Mouse (Mus musculus) embryonic stem cell, embryonic (primary cell): ENCODE measurements at regions not wholly inside any gene's neighbourhood (a gene's known extent, or its start where the extent isn't known, plus 50 kb on each side); places are given as distances from the start of the nearest gene placed in this dataset.

Source experiments
- CTCF ChIA-PET, 4 experiments: fragments of 300-600 bp in 2 of 4; fragments of 350-600 bp in 2 of 4; sonication (Branson Sonifier 250); formaldehyde crosslinking; loops; one replicate each; lab custom pipeline; 2022; ENCODE audit warnings: inconsistent platforms in 2 of 4; lab: Charles Lee
- POLR2A ChIA-PET, 4 experiments: fragments of 300-600 bp in 2 of 4; fragments of 350-600 bp in 2 of 4; sonication (Branson Sonifier 250); formaldehyde crosslinking; loops; one replicate each; lab custom pipeline; 2022; ENCODE audit warnings: antibody characterized with exemption in 4 of 4, inconsistent platforms in 1 of 4; lab: Charles Lee

DNA sequence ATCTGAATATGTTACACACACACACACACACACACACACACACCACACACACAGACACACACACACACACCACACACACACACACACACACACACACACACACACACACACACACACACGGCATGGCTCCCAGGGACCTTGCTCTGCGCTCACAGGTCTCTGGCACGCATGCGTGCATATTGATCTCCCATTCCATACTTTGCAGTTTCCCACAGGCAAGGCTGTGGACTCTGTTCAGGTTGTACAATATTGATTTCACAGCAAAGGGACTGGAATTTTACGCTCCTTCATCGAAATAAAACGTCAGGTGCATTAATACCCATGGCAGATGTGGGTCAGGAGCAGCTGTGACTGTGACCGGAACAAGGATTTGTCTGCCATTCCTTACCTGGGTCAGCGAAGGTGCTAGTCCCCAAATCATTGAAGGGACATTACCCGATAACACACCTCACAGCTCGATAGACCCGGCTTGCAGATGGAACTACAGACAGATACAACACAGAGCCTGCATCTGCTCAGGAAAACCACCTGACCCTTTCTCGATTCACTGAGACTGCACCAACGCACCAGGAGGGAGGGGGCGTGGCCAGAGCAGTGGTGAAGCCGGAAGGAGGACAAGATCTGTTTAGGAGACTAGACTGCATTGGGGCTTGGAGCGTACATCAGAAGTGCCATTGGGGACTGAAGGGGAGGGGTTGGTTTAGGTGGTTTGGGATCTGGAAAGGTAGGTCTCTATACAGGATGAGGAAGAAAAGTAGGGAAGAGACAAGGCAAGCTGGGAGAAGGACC, 91.1 kb upstream of the Sulf2 start:
- CTCF ChIA-PET = no interaction called here
- POLR2A ChIA-PET = interaction anchor here in 1 of 4 experiments (1.2 kb wide), 1 partner anchor 88 kb away, joined by 4 read pairs; no protein-coding TSS in a partner anchor

DNA sequence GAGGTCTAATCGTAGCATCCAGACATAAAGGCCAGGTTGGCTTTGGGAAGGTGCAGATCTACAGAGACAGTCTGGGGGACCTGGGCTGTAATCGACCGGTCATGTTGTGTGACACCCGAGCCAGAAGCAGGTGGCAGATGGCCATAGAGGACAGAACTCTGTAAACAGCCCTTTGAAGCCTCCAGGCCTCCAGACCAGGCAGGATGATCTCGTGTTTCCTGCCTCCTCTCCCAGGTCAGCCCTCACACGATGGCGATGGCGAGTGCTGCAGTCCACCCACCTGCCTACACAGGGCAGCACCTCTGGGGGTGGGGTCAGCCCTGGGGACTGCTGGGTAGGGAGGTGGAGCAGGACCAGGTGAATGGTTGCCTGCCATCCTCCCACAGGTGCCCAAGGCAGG, 89.8 kb upstream of the Sulf2 start:
- ChIA-PET POLR2A (interaction anchor here in 1 of 4 experiments (0.7 kb wide), 1 partner anchor 22 kb away, joined by 3 read pairs; no protein-coding TSS in a partner anchor), CTCF (interaction anchor here in 1 of 4 experiments (0.5 kb wide), 1 partner anchor 102 kb away, joined by 3 read pairs; no protein-coding TSS in a partner anchor)

DNA sequence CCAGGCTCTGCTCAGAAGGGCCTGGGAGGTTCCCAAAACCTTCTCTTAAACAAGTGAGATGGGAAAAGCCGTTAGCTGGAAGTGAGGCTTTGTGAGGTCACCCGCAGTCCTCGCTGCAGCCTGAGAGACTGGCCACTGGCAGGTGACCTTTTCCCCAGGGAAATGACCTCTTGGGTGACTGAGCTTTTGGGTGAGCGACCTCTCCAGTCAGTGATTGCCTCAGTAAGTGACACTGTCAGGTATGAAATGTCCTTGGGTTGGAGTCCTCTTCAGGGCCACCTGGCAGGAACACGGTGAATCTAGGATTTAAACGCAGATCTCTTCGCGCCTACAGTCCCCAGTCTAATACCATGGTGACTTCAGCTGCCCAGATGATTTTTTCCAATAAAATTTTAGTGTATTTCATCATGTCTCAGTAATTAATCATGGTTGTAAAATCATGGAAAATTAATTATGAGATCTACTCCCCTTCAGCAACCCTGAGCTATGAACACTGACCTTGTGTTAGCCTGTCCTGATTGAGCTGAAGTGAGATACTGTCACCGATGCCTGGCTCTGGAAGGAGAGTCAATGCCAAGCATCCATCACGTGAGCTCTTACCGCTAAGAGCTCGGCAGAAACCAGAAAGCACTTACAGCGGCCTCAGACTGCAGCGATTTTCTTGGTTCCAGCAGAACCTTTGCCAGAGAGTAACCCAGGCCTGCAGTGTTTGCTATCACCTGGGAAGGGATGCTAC, 87.5 kb upstream of the Sulf2 start:
- CTCF ChIA-PET = interaction anchor here in 2 of 4 experiments (0.6 to 1.3 kb wide), 2 partner anchors 12 to 645 kb away, joined by 3 read pairs; no protein-coding TSS in a partner anchor

DNA sequence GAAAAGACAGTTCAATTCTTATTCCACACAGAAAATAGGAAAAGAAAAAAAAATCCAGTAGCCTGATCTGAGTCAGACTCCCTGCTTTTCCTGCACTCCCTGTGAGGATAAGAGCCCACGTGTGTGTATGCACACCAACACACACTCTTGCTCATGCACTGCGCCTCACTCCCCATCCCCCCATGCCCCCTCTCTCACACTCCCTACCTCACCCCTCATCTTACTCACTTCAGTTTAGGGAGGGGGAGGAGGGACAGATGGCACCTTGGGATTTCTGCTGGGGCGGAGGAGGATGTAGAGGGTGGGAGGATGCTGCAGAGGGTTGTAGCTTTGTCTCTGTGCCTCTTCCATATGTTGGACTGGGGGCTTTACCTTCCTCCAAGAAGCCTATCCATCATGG, 85.8 kb upstream of the Sulf2 start:
- CTCF ChIA-PET = no interaction called here

More for the DNA sequence above, 87.5 kb upstream of the Sulf2 start:
- POLR2A ChIA-PET = interaction anchor here in 3 of 4 experiments (0.5 to 1.5 kb wide), 15 partner anchors 9 to 422 kb away, joined by 3 to 7 read pairs (median 3); partner anchors contain the start of gene Sulf2 (in 1 of the 3)

DNA sequence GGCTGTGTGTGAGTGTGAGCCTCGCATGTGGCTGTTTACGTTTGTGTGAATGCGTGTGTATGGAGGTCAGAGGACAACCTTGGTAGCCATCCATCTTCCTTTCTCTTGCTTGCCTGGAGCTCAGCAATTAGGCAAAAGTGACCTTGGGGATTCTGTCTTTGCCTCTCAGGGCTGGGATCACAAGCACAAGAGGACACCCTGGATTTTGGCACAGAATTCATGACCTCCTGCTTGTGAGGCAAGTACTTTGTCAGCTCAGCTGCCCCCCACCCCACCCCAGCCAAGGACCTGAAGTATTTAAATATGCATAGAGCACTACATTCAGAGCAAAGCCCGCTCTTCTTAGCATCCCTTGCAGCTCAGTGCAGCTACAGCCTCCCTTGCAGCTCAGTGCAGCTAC, 84.6 kb upstream of the Sulf2 start:
- CTCF ChIA-PET = interaction anchor here in 1 of 4 experiments (0.6 kb wide), 1 partner anchor 10 kb away, joined by 4 read pairs; no protein-coding TSS in a partner anchor
- POLR2A ChIA-PET = interaction anchor here (0.6 to 1.7 kb wide), 13 partner anchors 9 to 159 kb away, joined by 3 to 6 read pairs (median 4); partner anchors contain the start of gene Sulf2 (in 1 of the 4)

More for the DNA sequence above, 85.8 kb upstream of the Sulf2 start:
- POLR2A ChIA-PET = interaction anchor here in 3 of 4 experiments (0.5 to 1.7 kb wide), 3 partner anchors 22 to 271 kb away, joined by 4 to 5 read pairs (median 5); no protein-coding TSS in a partner anchor

DNA sequence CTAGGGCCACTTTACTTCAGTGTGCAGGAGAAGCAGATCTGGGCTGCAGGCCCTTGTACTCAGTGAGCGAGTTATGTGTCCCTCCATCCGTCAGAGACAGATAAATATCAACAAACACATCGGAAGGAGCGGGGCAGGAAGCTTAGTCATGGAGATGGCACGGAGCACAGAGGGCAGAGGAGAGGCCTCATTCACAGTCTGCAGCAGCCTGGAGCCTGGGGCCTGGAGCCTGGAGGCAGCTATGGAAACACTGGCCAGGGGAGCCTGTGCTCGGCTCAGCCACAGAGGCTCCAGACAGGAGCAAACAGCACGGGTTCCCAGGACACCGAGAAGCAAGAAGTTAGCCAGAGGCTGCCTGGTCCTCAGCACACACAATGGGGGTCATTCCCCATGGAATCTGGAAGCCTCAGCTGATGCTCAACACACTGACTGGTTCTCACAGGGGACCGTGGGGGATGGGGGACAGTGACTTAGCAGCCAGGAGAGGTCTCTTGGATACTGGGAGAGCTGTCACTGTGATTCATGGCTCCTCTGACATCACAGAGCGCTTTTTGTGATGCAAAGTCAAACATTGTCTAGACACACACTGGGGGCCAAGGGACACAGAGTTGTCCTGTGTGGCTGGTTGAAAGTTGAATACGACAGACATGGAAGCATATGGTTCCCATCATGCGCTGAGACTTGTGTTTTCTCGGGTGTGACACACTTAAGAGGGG, 82.2 kb upstream of the Sulf2 start:
- POLR2A ChIA-PET = interaction anchor here in 2 of 4 experiments (0.6 to 1.4 kb wide), 7 partner anchors 9 to 376 kb away, joined by 3 to 8 read pairs (median 3); no protein-coding TSS in a partner anchor
- CTCF ChIA-PET = interaction anchor here in 2 of 4 experiments (0.6 kb wide), 2 partner anchors 9 to 102 kb away, joined by 3 to 4 read pairs; no protein-coding TSS in a partner anchor

DNA sequence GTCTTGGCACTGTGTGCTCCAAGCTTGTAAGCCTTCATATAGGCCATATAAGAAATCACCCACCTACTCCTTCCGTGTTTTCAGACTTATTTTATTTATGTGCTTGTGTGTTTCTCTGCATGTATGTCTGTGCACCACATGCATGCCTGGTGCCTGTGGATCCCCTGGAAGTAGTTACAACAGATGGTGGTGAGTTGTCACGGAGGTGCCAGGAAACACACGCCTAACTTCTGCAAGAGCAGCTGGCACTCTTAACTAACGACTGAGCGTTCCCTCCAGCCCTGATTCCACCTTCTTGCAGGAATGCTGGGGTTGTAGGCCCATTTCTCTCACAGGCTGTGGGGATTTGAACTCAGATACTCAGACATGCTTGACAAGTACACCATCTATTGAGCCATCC, 80.6 kb upstream of the Sulf2 start:
- POLR2A ChIA-PET = interaction anchor here in 2 of 4 experiments (0.7 to 1.4 kb wide), 3 partner anchors 9 to 131 kb away, joined by 3 to 4 read pairs (median 3); no protein-coding TSS in a partner anchor
- CTCF ChIA-PET = interaction anchor here in 1 of 4 experiments (0.6 kb wide), 1 partner anchor 58 kb away, joined by 3 read pairs; no protein-coding TSS in a partner anchor

DNA sequence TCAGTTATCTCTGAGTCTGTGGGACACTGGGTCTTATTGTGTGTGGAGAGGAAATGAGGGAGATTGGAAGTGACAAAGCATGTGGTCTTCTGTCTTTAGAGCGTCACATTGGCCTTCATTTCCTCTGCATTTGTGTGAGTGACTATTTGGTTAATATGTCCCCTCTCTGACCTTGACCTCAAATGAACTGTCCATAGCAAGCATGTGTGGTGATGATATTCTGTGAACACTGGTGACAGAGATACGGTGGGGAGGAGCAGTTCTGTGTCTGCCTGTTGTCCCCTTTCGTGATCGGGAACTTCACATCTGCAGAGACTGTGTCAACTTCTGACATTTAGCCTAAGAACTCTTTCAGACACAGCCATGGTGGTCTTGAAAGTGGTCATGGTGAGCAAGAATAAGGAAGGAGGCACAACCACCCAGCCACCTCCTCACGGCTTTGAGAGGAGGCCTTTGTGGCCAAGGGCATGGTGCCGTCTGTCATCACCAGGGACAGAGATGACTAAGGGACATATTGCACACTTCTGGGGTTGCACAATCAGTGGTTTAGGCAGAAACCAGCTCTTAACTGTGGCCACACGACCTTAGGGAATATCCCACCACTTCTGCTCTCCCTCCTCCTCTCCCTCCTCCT, 79.2 kb upstream of the Sulf2 start:
- ChIA-PET CTCF (interaction anchor here in 2 of 4 experiments (0.8 to 1.0 kb wide), 2 partner anchors 14 to 32 kb away, joined by 4 to 6 read pairs; no protein-coding TSS in a partner anchor), POLR2A (interaction anchor here in 1 of 4 experiments (1.3 kb wide), 1 partner anchor 21 kb away, joined by 4 read pairs; no protein-coding TSS in a partner anchor)

DNA sequence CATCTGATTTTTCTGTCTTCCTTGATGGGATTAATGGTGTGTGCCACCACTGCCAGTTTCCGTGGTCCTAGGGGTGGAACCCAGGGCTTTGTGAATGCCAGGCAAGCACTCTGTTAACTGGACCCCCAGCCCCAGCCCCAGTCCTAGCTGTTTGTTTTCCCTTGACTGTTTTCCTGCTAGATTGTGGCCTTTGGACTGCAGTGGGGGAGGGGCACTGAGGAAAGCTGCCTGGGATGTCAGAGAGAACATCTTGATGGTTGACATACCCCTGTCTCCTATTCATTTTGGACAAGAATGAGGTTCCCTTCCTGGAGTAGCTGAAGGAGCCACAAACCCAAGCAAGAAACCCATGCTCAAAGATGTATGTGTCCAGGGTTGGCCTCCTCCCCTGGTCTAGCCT, 77.8 kb upstream of the Sulf2 start:
- ChIA-PET POLR2A (interaction anchor here in 2 of 4 experiments (1.3 to 1.7 kb wide), 3 partner anchors 20 to 23 kb away, joined by 3 to 4 read pairs (median 3); no protein-coding TSS in a partner anchor), CTCF (interaction anchor here in 1 of 4 experiments (1.0 kb wide), 1 partner anchor 13 kb away, joined by 4 read pairs; no protein-coding TSS in a partner anchor)

DNA sequence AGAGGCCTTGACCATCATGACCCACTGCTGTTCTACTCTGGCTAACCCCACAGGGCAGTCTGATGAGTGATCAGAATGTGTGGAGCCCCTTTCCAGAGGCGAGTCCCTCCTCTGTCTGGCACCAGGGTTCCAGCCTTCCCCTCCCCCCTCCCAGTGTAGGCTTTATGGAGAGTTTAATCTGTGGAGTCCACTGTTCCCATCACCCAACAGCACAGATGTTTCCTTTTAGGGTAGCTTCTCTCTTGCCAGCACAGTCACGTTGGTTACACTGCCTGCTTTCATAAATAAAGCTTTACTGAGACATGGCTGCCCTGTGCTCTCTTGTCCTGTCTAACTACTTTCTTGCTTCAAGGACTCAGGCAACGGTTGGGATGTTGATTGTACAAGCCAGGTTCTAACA, 76.9 kb upstream of the Sulf2 start:
- CTCF ChIA-PET = interaction anchor here in 1 of 4 experiments (0.5 to 0.7 kb wide), 2 partner anchors 50 to 241 kb away, joined by 4 read pairs; no protein-coding TSS in a partner anchor

DNA sequence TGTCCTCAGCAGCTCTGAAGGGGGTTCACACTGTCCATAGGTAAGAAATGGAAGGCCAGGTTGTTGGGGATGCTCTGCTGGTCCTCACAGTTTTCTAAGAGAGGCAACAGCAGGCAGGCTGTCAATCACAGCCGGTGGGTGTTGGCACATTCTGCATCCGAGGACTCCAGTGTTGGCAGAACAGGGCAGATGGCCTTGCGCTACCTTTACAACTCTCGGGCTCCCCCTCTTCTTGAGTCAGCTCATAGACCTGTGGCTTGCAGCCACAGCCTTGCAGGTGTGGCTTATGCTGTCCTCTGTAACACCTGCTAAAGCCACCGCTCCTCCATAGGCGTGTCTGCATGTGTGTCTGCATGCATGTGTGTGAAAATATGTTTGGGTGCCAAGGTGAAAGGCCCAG, 75.2 kb upstream of the Sulf2 start:
- CTCF ChIA-PET = interaction anchor here in 1 of 4 experiments (0.8 kb wide), 1 partner anchor 1132 kb away, joined by 3 read pairs; no protein-coding TSS in a partner anchor
- POLR2A ChIA-PET = interaction anchor here in 3 of 4 experiments (0.6 to 3.4 kb wide), 6 partner anchors 7 to 1397 kb away, joined by 3 to 8 read pairs (median 3); no protein-coding TSS in a partner anchor

More for the DNA sequence above, 76.9 kb upstream of the Sulf2 start:
- POLR2A ChIA-PET = interaction anchor here in 2 of 4 experiments (0.7 to 1.9 kb wide), 5 partner anchors 12 to 23 kb away, joined by 3 to 5 read pairs (median 3); no protein-coding TSS in a partner anchor

DNA sequence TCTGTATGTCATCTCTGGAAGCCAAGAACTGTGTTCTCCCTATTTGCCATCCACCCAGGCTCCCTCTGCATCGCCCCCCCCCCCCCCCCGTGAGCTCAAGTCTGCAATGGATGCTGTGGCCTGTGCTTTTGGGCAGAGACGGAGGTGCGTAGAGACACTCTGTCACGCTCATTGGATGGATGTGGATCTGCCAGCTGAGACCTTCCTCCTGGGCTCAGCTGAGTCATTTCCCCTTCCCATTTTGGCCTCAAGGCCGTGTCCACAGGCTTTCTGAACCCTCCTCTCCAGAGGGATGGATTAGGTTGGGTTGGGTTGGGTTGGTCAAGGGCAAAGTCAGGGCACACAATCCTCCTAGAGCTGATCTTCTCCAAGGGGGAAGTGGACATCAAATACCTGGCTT, 72.9 kb upstream of the Sulf2 start:
- ChIA-PET POLR2A (interaction anchor here in 3 of 4 experiments (0.5 to 3.4 kb wide), 12 partner anchors 10 to 1243 kb away, joined by 3 to 17 read pairs (median 4); no protein-coding TSS in a partner anchor), CTCF (interaction anchor here in 1 of 4 experiments (0.6 kb wide), 2 partner anchors 10 to 146 kb away, joined by 4 to 9 read pairs; no protein-coding TSS in a partner anchor)

DNA sequence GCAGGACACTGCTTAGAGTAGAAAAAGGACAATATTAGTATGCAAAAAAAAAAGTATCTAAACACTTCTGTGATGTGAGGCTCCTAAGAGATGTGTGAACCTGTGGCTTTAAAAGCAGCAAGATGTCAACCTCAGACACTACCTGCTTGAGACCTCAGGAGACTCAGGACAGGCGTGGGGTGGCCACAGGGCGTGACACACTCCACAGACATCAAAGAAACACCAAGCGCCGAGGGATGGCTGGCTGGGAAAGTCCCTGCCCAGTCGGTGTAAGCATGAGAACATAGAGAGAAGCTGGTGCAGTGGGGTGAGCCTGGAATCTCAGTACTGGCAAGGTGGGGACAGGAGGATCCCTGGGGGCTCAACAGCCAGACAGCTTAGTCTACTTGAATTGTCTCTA, 72.0 kb upstream of the Sulf2 start:
- CTCF ChIA-PET = interaction anchor here in 1 of 4 experiments (0.6 kb wide), 1 partner anchor 145 kb away, joined by 9 read pairs; no protein-coding TSS in a partner anchor
- POLR2A ChIA-PET = interaction anchor here in 2 of 4 experiments (0.7 to 3.4 kb wide), 7 partner anchors 9 to 68 kb away, joined by 3 to 17 read pairs (median 6); no protein-coding TSS in a partner anchor

DNA sequence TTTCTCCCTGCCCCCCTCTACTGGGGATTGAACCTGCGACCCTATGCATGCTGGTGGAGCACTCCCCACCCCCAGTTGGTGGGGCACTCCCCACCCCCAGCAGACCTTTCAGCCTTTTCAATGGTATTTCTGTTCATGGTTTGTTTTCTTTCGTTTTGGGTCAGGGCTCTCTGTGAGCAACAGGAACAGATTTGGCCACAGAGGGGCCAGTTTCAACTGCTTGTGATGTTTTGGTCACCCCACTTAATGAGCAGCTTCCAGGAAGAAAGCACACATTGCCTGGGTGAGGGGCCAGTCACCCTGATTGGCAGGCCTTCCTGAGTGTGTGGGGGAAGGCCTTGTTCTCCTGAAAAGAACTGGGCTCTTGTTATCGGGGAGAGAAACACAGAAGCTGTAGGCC, 71.5 kb upstream of the Sulf2 start:
- CTCF ChIA-PET = interaction anchor here in 1 of 4 experiments (0.6 kb wide), 1 partner anchor 78 kb away, joined by 4 read pairs; no protein-coding TSS in a partner anchor
- POLR2A ChIA-PET = interaction anchor here in 2 of 4 experiments (0.8 to 3.4 kb wide), 5 partner anchors 8 to 29 kb away, joined by 3 to 17 read pairs (median 6); no protein-coding TSS in a partner anchor

DNA sequence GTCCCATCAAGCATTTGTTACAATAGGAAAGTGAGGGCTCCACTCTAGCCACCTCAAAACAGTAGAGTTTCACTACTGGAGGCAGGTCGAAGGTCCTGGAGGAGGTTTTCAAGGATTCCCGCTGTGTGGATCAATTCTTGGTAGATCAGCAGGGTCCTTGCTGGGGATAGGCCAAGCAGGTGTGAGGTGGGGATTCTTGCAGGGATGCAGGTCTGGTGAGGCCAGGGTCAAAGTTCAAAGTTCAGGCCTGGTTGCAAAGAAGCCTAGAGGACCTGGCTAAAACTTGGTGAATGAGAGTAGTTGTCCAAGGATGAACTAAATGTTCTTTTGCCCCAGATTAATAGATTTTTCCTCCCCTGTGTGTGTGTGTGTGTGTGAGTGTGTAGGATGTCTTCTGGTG, 70.9 kb upstream of the Sulf2 start:
- POLR2A ChIA-PET = interaction anchor here in 1 of 4 experiments (0.9 to 2.0 kb wide), 3 partner anchors 9 to 11 kb away, joined by 4 to 5 read pairs (median 5); no protein-coding TSS in a partner anchor
- CTCF ChIA-PET = no interaction called here

DNA sequence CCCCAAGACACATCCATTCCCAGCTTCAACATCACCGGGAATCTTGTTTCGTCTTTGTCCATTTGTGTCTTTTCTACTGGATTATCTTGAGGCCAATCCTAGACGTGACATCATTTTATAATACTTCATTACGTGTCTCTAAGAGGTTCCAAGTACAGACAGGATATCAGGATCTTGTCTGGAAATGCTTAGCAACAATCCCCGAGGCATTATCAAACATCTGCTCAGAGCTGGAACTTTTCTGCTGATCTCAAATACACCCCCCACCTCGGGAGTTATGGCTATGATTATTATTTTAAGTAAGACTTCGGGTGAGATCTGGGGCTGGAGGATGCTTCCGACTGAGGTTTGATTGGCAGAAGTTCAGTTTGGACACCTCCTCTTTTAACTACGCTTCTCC, 69.9 kb upstream of the Sulf2 start:
- POLR2A ChIA-PET = interaction anchor here in 2 of 4 experiments (1.1 to 2.0 kb wide), 2 partner anchors 10 kb away, joined by 4 to 5 read pairs; no protein-coding TSS in a partner anchor
- CTCF ChIA-PET = no interaction called here
